Mouse (Mus musculus): Measurements from ENCODE around the gene Ocln. TPM values are rescaled to one million over a fixed set of nuclear protein-coding genes. Genes with fewer than 3 reads are reported as not detected.
"Not testable (repeated sequence)": the region's sequence is repeated elsewhere in the genome, so short reads cannot be mapped to it uniquely, and the experiment has no call there.

The Ocln gene
- total and polyA plus RNA-seq, 3 experiments: 0.27 TPM; not detected in 2

DNA sequence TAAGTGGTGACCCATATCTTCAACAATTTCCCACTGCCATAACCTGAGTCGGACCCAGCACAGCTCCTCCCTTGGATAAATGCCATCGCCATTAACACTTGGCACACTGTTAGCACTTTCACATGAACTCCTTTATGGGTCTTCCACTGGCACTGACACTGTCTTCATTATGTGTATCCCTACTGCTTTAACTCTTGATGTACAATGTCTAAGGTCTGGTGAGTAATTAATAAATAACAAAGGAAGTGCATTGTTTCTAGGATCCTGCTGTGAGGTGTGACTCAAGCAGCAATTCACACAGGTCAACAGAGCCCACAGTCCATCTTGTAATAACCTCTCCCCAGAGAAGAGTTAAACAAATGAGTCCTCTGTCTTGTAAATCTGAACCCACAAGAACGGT is 91.2 kb downstream of the Ocln start:
- Histone ChIP-seq H3K36me3 (replicated peaks) (peaks cover 44% of the 10 kb centered on the region), H3K9me3 (replicated peaks) (no peaks in the 10 kb centered on the region), H3K4me3 (ENCODE audit: low read depth, low read length) (no peak overlapping the region), H3K4me1 (ENCODE audit: insufficient read depth, low read depth, low read length) (peaks cover 7% of the 10 kb centered on the region), H3K27me3 (ENCODE audit: insufficient read depth, low read length) (no peaks in the 10 kb centered on the region)
- no peak for TF ChIP-seq TAL1 (conservative IDR thresholded peaks at IDR 0.05; ENCODE audit: low read depth, low read length)
- TF ChIP-seq GATA2 (IDR thresholded peaks at IDR 0.05; ENCODE audit: borderline replicate concordance, low read depth, low read length): no peak
- TF ChIP-seq GATA1 (IDR thresholded peaks at IDR 0.05; ENCODE audit: borderline replicate concordance, low read length): no peak
- TF ChIP-seq POLR2AphosphoS5 (IDR thresholded peaks at IDR 0.05; ENCODE audit: insufficient replicate concordance, low read depth, low read length): no peak
- TF ChIP-seq CTCF (IDR thresholded peaks at IDR 0.05; ENCODE audit: low read depth, low read length): no peak
- ATAC-seq (ENCODE audit: extremely low read depth, insufficient number of reproducible peaks, low FRiP score, poor library complexity, severe bottlenecking) (no peak), DNase-seq (ENCODE audit: low spot score) (no peak)

DNA sequence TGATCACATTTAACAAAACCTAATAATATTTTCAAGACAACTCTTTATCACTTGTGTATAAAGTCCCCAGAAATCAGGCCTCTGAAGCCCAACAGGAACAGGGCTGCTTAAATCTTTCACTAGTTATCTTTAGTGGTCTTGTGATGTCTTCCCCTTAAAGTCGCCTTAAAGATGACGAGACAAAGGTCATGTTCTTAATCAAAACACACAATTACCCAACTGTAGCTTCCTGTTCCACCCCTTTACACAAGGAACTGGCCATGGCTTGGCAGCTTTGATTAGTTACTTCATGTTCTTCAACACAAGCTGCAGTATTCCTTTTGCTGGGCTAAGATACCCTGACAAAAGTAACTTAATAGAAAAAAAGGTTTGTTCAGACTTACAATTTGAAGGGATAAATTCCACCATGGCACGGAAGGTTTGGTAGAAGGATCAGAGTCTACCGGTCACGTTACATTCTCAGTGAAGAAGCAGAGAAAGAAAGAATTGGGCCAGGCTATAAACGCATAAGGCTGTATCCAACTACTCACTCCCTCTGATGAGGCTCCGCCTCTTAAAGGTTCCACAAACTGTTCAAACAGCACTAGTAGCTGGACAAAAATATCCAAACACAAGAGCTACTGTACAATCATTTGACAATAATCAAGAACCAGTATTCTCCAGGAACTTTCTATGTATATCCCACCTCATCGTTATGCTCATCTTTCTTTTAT is 99.9 kb downstream of the Ocln start, which contains the start of gene Naip1:
Naip1 (minus strand) TSS at position 455 of the 713 bp plus-strand sequence.
- not testable (repeated sequence) for H3K36me3 ChIP-seq (replicated peaks); DNase-seq (ENCODE audit: low spot score); ATAC-seq (ENCODE audit: extremely low read depth, insufficient number of reproducible peaks, low FRiP score, poor library complexity, severe bottlenecking); H3K27me3 ChIP-seq (ENCODE audit: insufficient read depth, low read length); H3K4me3 ChIP-seq (ENCODE audit: low read depth, low read length); H3K9me3 ChIP-seq (replicated peaks); H3K4me1 ChIP-seq (ENCODE audit: insufficient read depth, low read depth, low read length)

DNA sequence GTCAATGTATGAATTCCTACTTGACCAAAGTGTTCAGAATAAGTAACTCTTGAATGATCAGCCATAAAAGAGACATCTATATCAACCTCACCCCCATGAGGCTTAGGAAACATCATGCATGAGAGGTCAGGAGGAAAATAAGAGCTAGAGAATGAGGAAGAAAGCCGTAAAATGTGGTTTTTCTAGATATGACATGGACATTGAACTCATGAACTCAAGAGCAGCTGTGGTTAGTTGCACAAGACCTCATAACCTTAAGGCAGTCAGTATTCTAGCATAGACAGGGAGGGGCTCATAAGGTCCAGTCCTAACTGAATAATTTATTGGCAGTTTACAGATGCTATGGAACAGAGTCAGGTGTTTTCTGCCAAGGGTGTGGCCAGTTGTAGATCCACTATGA is 103.0 kb downstream of the Ocln start:
- no peak overlapping the region for H3K4me3 ChIP-seq (ENCODE audit: low read depth, low read length)
- no peaks in the 10 kb centered on the region; the same call in 1 of the 2 replicates for H3K27me3 ChIP-seq (ENCODE audit: insufficient read depth, low read length)
- H3K9me3 ChIP-seq (replicated peaks): no peaks in the 10 kb centered on the region
- DNase-seq (ENCODE audit: low spot score) (no peak), ATAC-seq (ENCODE audit: extremely low read depth, insufficient number of reproducible peaks, low FRiP score, poor library complexity, severe bottlenecking) (no peak)
- no peak for TF ChIP-seq GATA2 (IDR thresholded peaks at IDR 0.05; ENCODE audit: borderline replicate concordance, low read depth, low read length)
- no peak for TF ChIP-seq POLR2AphosphoS5 (IDR thresholded peaks at IDR 0.05; ENCODE audit: insufficient replicate concordance, low read depth, low read length)
- TF ChIP-seq TAL1 (conservative IDR thresholded peaks at IDR 0.05; ENCODE audit: low read depth, low read length): no peak
- no peak for TF ChIP-seq CTCF (IDR thresholded peaks at IDR 0.05; ENCODE audit: low read depth, low read length)
- no peak for TF ChIP-seq GATA1 (IDR thresholded peaks at IDR 0.05; ENCODE audit: borderline replicate concordance, low read length)
- H3K36me3 ChIP-seq (replicated peaks): no peaks in the 10 kb centered on the region
- 0 out of 2 replicates have a peak, but pooled peaks cover 5% of the 10 kb centered on the region for H3K4me1 ChIP-seq (ENCODE audit: insufficient read depth, low read depth, low read length)

Other genes starting within 250 kb of the Ocln start
- 7.1 and 7.4 TPM in 2 replicates for gene Naip6, start 235.0 kb downstream of the Ocln start, total RNA-seq (2014; fragmentation: Nextera tagmentation)
- 5.9 and 6.0 TPM in 2 replicates for gene Naip6, start 235.0 kb downstream of the Ocln start, total RNA-seq (2017)
- gene Naip6, start 235.0 kb downstream of the Ocln start, polyA plus RNA-seq (2012): 0.11 and 0.12 TPM in 2 replicates
- gene Naip1, start 99.8 kb downstream of the Ocln start, total RNA-seq (2014; fragmentation: Nextera tagmentation): 0.53 TPM in 1 of 2 replicates, not detected in the other
- 0.06 and 0.27 TPM in 2 replicates for gene Naip1, start 99.8 kb downstream of the Ocln start, total RNA-seq (2017)
- 0.01 TPM in 1 of 2 replicates, not detected in the other for gene Naip1, start 99.8 kb downstream of the Ocln start, polyA plus RNA-seq (2012)
- gene Gtf2h2, start 60.1 kb downstream of the Ocln start, total RNA-seq (2014; fragmentation: Nextera tagmentation): 69.2 and 83.2 TPM in 2 replicates
- 52.6 and 61.1 TPM in 2 replicates for gene Gtf2h2, start 60.1 kb downstream of the Ocln start, total RNA-seq (2017)
- gene Gtf2h2, start 60.1 kb downstream of the Ocln start, polyA plus RNA-seq (2012): 27.3 and 27.8 TPM in 2 replicates
- gene Marveld2, start 64.3 kb upstream of the Ocln start, total RNA-seq (2014; fragmentation: Nextera tagmentation): 1.4 and 2.8 TPM in 2 replicates
- gene Marveld2, start 64.3 kb upstream of the Ocln start, total RNA-seq (2017): 1.9 and 2.7 TPM in 2 replicates
- 0.35 and 0.40 TPM in 2 replicates for gene Marveld2, start 64.3 kb upstream of the Ocln start, polyA plus RNA-seq (2012)
- gene Ak6, start 98.3 kb upstream of the Ocln start, total RNA-seq (2014; fragmentation: Nextera tagmentation): 259 and 280 TPM in 2 replicates
- 338 and 362 TPM in 2 replicates for gene Ak6, start 98.3 kb upstream of the Ocln start, total RNA-seq (2017)
- 43.4 and 44.0 TPM in 2 replicates for gene Ak6, start 98.3 kb upstream of the Ocln start, polyA plus RNA-seq (2012)
- gene Rad17, start 98.3 kb upstream of the Ocln start, total RNA-seq (2014; fragmentation: Nextera tagmentation): 43.9 and 50.9 TPM in 2 replicates
- 42.7 and 48.6 TPM in 2 replicates for gene Rad17, start 98.3 kb upstream of the Ocln start, total RNA-seq (2017)
- gene Rad17, start 98.3 kb upstream of the Ocln start, polyA plus RNA-seq (2012): 8.9 and 10.6 TPM in 2 replicates
- gene Taf9, start 98.9 kb upstream of the Ocln start, total RNA-seq (2014; fragmentation: Nextera tagmentation): 161 and 259 TPM in 2 replicates
- gene Taf9, start 98.9 kb upstream of the Ocln start, total RNA-seq (2017): 22.3 and 24.1 TPM in 2 replicates
- gene Taf9, start 98.9 kb upstream of the Ocln start, polyA plus RNA-seq (2012): 28.3 and 32.9 TPM in 2 replicates
- not detected in 2 replicates for gene Ccdc125, start 117.0 kb upstream of the Ocln start, total RNA-seq (2014; fragmentation: Nextera tagmentation)
- 0.06 TPM in 1 of 2 replicates, not detected in the other for gene Ccdc125, start 117.0 kb upstream of the Ocln start, total RNA-seq (2017)
- not detected in 2 replicates for gene Ccdc125, start 117.0 kb upstream of the Ocln start, polyA plus RNA-seq (2012)
- gene Cdk7, start 178.2 kb upstream of the Ocln start, total RNA-seq (2014; fragmentation: Nextera tagmentation): 65.8 and 66.2 TPM in 2 replicates
- gene Cdk7, start 178.2 kb upstream of the Ocln start, total RNA-seq (2017): 106 and 107 TPM in 2 replicates
- 11.3 and 28.8 TPM in 2 replicates for gene Cdk7, start 178.2 kb upstream of the Ocln start, polyA plus RNA-seq (2012)
- gene Mrps36, start 191.9 kb upstream of the Ocln start, total RNA-seq (2014; fragmentation: Nextera tagmentation): 95.1 and 106 TPM in 2 replicates
- 210 and 276 TPM in 2 replicates for gene Mrps36, start 191.9 kb upstream of the Ocln start, total RNA-seq (2017)
- 238 and 317 TPM in 2 replicates for gene Mrps36, start 191.9 kb upstream of the Ocln start, polyA plus RNA-seq (2012)
- gene Cenph, start 223.2 kb upstream of the Ocln start, total RNA-seq (2014; fragmentation: Nextera tagmentation): 72.2 and 79.8 TPM in 2 replicates
- 82.8 and 98.3 TPM in 2 replicates for gene Cenph, start 223.2 kb upstream of the Ocln start, total RNA-seq (2017)
- 45.1 and 53.4 TPM in 2 replicates for gene Cenph, start 223.2 kb upstream of the Ocln start, polyA plus RNA-seq (2012)
- 275 and 281 TPM in 2 replicates for gene Ccnb1, start 233.9 kb upstream of the Ocln start, total RNA-seq (2014; fragmentation: Nextera tagmentation)
- gene Ccnb1, start 233.9 kb upstream of the Ocln start, total RNA-seq (2017): 312 and 341 TPM in 2 replicates
- 6.0 and 7.1 TPM in 2 replicates for gene Ccnb1, start 233.9 kb upstream of the Ocln start, polyA plus RNA-seq (2012)

Measured in G1E (cell line).